Mouse (Mus musculus) cerebellum, adult 2 months (tissue): ENCODE data around the gene Vwa5b1. TPM values are rescaled to one million over a fixed set of nuclear protein-coding genes. Genes with fewer than 3 reads are reported as not detected.

Experiments used
- DNase-seq, 2 experiments: peaks; one replicate each; pipeline ENCODE4 v3.0.0; 2021
- H3K27ac ChIP-seq: fragments of 200-500 bp; 2 replicates; pipeline ENCODE4 v1.5.1; 2012; ENCODE audit warnings: low read length, control low read depth, inconsistent platforms; ENCODE audit not compliant: insufficient read depth
- H3K27me3 ChIP-seq: fragments of 200-500 bp; 2 replicates; pipeline ENCODE4 v1.6.1; 2012; ENCODE audit warnings: inconsistent platforms, mild to moderate bottlenecking, low read length, moderate library complexity; ENCODE audit not compliant: control insufficient read depth, insufficient read depth
- H3K4me1 ChIP-seq: fragments of 200-500 bp; 2 replicates; pipeline ENCODE4 v1.6.1; 2011; ENCODE audit warnings: low read length; ENCODE audit not compliant: control insufficient read depth, insufficient read depth
- H3K4me3 ChIP-seq: fragments of 200-500 bp; replicated peaks from 2 replicates; pipeline ENCODE3; 2011; ENCODE audit warnings: mild to moderate bottlenecking, low read depth, low read length, control low read depth; ENCODE audit not compliant: insufficient read depth
- CTCF ChIP-seq: fragments of 200-500 bp; IDR thresholded peaks from 2 replicates; pipeline ENCODE4 v1.5.1; 2011; ENCODE audit warnings: low read depth, mild to moderate bottlenecking, control low read depth, low read length, moderate library complexity, borderline replicate concordance; ENCODE audit not compliant: insufficient read depth
- POLR2A ChIP-seq: fragments of 200-500 bp; IDR thresholded peaks from 2 replicates; pipeline ENCODE4 v1.6.1; 2011; ENCODE audit warnings: low read length, control low read depth, borderline replicate concordance; ENCODE audit not compliant: insufficient read depth
- WGBS: fragments of 180-500 bp; shearing (Covaris S2); methylation state at CpG from one replicate; pipeline ENCODE4 v1.1.7; 2018; 5-methylcytosine and 5-hydroxymethylcytosine counted together
- polyA plus RNA-seq: library from polyadenylated mRNA; depleted of rRNA; stranded (reverse); fragments of >200 nt; gene quantifications from 2 replicates; pipeline ENCODE4 v1.2.3, GENCODE M21; 2012

The Vwa5b1 gene
- polyA plus RNA-seq, 1 experiment = 2.7 TPM

DNA sequence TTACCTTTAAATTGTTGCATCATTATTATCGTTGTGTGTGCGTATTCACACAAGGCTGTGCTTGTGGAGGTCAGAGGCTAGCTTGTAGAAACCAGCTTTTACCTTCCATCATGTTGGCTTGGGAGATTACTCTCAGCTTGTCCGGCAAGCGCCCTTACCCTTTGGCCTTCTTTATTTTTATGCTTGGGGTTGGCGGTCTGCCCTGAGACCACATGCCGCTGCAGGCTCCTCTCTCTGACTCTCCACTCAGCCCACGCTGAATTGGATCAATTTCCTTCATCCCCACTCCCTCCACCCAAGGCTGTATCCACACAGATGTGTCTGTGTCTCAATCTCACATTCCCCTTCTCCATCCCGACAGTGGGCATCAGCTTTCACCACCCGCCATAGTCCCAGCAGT lies 33.8 kb downstream of the Vwa5b1 start:
- no peaks in the 10 kb centered on the region; the same call in 1 of the 2 replicates for H3K27me3 ChIP-seq
- no peak overlapping the region for H3K4me3 ChIP-seq
- peaks cover 1% of the 10 kb centered on the region for H3K4me1 ChIP-seq
- DNase-seq = no peak
- 57% methylated on average over 9 of the region's 9 CpGs for WGBS
- H3K27ac ChIP-seq = no peak overlapping the region
- TF ChIP-seq CTCF (no peak), POLR2A (no peak)

DNA sequence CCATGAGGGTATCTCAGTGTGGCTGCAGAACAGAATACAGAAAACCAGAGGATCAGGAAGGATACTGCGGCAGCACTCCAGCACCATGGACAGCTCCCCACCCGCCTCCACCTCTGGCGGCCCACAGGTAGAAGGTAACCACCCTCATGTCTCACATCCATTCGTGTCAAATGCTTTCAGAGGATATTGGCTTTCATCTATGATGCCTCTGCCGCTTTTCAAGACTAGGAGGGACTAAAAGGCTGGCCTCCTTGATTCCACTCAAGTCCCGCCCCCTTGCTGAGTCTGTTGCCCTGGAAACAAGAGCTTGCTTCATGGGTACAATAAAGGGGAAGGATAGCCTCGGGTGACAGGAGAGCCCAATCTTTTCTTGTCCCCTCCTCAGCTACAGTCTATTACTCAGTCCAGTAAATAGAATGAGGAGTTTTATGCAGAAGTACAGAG lies 37.8 kb downstream of the Vwa5b1 start:
- Histone ChIP-seq H3K27ac (no peak overlapping the region), H3K27me3 (no peaks in the 10 kb centered on the region), H3K4me1 (peaks cover 11% of the 10 kb centered on the region), H3K4me3 (no peak overlapping the region)
- TF ChIP-seq POLR2A (no peak), CTCF (no peak)
- no peak for DNase-seq
- 62% methylated on average over 7 of the region's 7 CpGs for WGBS

DNA sequence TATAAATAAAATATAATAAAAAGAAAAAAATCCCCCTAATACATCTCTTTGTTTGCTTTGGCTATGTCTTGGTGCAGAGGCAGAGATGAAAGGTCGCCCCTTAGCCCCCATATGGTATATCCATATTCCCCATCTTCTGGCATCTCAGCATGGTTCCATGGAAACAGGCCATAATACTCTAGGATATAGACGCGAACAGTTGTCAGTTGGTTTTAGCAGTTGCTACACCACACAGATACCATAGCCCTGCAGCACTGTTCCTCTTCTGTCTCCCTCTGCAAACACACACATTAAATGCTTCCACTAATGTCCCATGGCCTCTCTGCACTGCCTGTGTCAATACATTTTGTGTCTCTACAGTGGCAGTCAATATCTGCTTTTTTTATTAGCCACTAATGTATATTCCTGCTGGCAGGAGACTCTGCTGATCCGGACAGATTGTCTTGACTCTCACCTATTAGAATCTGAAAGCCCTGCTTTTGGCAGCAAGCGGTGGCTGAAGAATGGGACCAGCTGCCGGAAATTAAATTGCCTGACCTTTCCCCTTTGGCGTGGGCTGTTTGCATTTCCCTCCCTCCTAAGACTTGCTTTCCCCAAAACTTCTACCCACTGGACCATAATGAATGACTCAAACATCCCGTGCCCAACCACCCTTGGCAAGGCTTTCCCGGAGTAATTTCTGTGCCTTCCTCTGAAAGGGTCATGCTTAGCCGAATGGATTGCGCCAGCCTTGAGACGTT lies 39.1 kb downstream of the Vwa5b1 start:
- WGBS = 14% methylated on average over 12 of the region's 12 CpGs
- Histone ChIP-seq H3K27me3 (no peaks in the 10 kb centered on the region), H3K27ac (no peak overlapping the region), H3K4me1 (peaks cover 11% of the 10 kb centered on the region), H3K4me3 (no peak overlapping the region)
- TF ChIP-seq POLR2A (no peak), CTCF (no peak)
- peak; percentile 37 to 51 for DNase-seq

DNA sequence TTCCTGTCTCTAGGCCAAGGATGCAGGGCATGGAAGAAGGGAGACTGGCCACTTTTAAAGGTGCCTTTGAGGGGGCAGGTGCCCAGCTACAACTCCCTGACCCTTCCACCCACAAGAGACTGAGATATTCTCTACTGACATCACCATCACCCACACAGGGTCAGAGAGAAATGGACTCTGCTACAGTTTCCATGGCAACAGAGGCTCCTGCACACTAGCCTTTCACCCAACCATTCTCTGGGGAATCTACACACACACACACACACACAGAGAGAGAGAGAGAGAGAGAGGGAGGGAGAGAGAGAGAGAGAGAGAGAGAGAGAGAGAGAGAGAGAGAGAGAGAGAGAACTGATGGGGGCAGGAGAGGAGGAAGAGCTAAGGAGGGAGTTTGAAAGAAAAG lies 50.7 kb downstream of the Vwa5b1 start:
- no peak for DNase-seq
- no peak overlapping the region for H3K27ac ChIP-seq
- no peak for TF ChIP-seq CTCF
- no peak for TF ChIP-seq POLR2A

DNA sequence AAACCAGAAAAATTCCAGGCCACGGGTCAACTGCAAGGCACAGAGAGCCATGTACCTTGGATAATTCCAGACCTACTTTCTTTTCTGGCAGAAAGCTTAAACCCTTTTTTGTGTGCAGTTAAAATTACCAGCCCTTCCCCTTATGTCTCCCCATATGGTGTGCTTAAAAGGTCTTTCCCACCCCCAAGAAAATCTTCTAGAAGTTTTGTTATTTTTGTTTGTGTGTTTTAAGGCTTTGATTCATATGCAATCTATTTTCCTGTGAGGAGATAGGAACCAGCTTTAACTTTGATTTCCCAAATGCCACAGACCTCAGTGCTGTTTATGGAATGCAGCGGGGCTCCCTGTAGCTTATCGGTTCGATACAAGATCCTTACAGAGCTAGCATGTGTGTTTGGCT lies 53.2 kb downstream of the Vwa5b1 start:
- DNase-seq = no peak
- Histone ChIP-seq H3K27ac (no peak overlapping the region), H3K4me1 (no peaks in the 10 kb centered on the region), H3K27me3 (no peaks in the 10 kb centered on the region), H3K4me3 (no peak overlapping the region)
- TF ChIP-seq POLR2A (no peak), CTCF (no peak)
- WGBS = 71% methylated on average over 4 of the region's 4 CpGs

More for the DNA sequence above, 50.7 kb downstream of the Vwa5b1 start:
- Histone ChIP-seq H3K4me1 (no peaks in the 10 kb centered on the region), H3K27me3 (no peaks in the 10 kb centered on the region), H3K4me3 (no peak overlapping the region)

DNA sequence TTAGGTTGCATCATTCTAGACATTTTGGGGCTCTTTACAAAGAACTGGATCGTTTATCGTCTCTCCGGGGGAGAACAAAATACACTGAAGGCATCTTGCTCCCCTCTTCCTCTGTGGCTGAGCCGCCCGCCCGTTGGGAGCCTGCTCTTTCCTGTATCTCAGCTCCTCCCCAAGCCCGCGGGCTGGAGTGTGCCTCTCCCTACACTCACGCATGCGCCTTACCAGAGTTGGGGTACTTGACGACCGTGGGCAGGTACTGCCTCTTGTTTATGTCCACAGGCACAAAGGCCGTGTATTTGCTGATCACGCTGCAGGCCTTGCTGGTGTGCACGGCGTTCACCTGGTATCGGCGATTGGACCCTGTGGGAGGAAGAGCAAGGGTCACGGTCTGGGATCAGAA lies 57.3 kb downstream of the Vwa5b1 start:
- Histone ChIP-seq H3K27me3 (no peaks in the 10 kb centered on the region), H3K27ac (no peak overlapping the region), H3K4me1 (no peaks in the 10 kb centered on the region; the same call in 1 of the 2 replicates), H3K4me3 (no peak overlapping the region)
- TF ChIP-seq POLR2A (no peak), CTCF (no peak)
- no peak for DNase-seq
- 80% methylated on average over 19 of the region's 19 CpGs for WGBS

DNA sequence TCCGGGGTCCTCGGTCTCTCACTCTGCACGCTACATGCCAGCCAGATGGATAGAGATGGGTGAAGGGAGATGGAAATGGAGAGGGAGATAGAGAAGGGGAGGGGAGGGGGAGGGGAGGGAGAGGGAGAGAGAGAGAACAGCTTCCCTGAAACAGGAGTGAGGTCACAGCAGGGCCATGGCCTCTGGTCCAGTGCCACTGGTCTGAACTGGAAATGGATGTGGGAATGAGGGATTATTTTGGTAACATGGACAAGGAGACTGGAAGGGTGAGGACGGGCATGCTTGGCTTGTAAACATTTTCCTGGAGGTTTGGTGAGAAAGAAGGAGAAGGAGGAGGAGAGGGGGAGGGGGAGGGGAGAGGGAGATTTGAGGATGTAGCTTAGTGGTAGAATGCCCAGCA lies 59.0 kb downstream of the Vwa5b1 start:
- no peak for TF ChIP-seq CTCF
- TF ChIP-seq POLR2A = no peak
- H3K4me3 ChIP-seq = no peak overlapping the region
- 88% methylated on average over 4 of the region's 4 CpGs for WGBS
- no peak overlapping the region for H3K27ac ChIP-seq
- H3K4me1 ChIP-seq = no peaks in the 10 kb centered on the region; the same call in 1 of the 2 replicates
- H3K27me3 ChIP-seq = no peaks in the 10 kb centered on the region
- no peak for DNase-seq
